Mouse (Mus musculus) spleen, adult 2 months (tissue): Measurements from ENCODE around the gene Rab30.

Source experiments
- CTCF ChIP-seq: fragments of 200-500 bp; IDR thresholded peaks from 2 replicates; pipeline ENCODE4 v1.5.1; 2011; ENCODE audit warnings: mild to moderate bottlenecking, inconsistent platforms; ENCODE audit not compliant: insufficient read depth, insufficient read length, insufficient replicate concordance; ENCODE audit errors: extremely low read depth
- POLR2A ChIP-seq: fragments of 200-500 bp; IDR thresholded peaks from 2 replicates; pipeline ENCODE4 v1.6.1; 2011; ENCODE audit warnings: low read depth, low read length, inconsistent platforms

- TF ChIP-seq CTCF (no peak), POLR2A (no peak)
Observed at GRCm38 (mm10) chr7:92715055-92715454, 26.3 kb upstream of the Rab30 start.
